Mouse (Mus musculus): ENCODE measurements at regions not wholly inside any gene's neighbourhood (a gene's known extent, or its start where the extent isn't known, plus 50 kb on each side); places are given as distances from the start of the nearest gene placed in this dataset.
A peak's percentile ranks its signal among the peaks of the same experiment; 100 is the strongest.

GRCm38 (mm10) chr3:101166580-101166979 is 56.5 kb upstream of the Ptgfrn start:
- 90% methylated on average over 7 of the region's 7 CpGs for WGBS
- DNase-seq (ENCODE audit: low spot score) (no peak), ATAC-seq (replicated peaks; ENCODE audit: insufficient number of reproducible peaks, low FRiP score, low TSS enrichment, low read depth) (no peak)
- Histone ChIP-seq H3K27ac (replicated peaks; ENCODE audit: low read depth, low read length) (no peak overlapping the region), H3K9ac (replicated peaks; ENCODE audit: low read length) (no peak overlapping the region), H3K4me2 (ENCODE audit: low read depth, low read length) (no peak overlapping the region), H3K27me3 (ENCODE audit: control insufficient read depth, insufficient read depth, low read length) (no peaks in the 10 kb centered on the region), H3K9me3 (replicated peaks; ENCODE audit: control insufficient read depth, low read length) (no peaks in the 10 kb centered on the region), H3K4me1 (ENCODE audit: control insufficient read depth, insufficient read depth, low read length) (peaks cover 7% of the 10 kb centered on the region), H3K4me3 (ENCODE audit: low read depth, low read length) (no peak overlapping the region), H3K36me3 (replicated peaks; ENCODE audit: control insufficient read depth, insufficient read depth, low read depth, low read length) (no peaks in the 10 kb centered on the region)

DNA sequence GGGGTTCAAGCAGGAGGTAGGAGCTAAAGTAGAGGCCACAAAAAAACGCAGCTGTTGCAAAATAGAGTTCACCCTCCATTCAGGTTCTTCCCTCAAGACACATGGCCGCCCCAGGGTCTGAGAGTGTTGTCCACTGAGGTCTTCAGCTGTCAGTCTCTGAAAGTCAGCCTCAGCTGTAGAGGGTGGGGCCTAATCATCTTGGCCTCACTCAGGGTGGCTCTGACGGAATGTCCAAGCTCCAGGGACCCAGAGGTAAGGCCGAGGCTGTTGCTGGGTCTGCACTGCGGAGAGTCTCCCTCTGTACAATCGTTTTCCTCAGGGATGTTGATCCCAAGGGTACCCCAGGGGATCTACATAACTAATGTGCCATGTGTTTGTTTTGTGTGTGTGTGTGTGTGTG is 55.2 kb upstream of the Ptgfrn start:
- H3K4me3 ChIP-seq (ENCODE audit: low read depth, low read length): no peak overlapping the region
- no peaks in the 10 kb centered on the region for H3K36me3 ChIP-seq (replicated peaks; ENCODE audit: control insufficient read depth, insufficient read depth, low read depth, low read length)
- H3K9ac ChIP-seq (replicated peaks; ENCODE audit: low read length): no peak overlapping the region
- H3K9me3 ChIP-seq (replicated peaks; ENCODE audit: control insufficient read depth, low read length): no peaks in the 10 kb centered on the region
- ATAC-seq (replicated peaks; ENCODE audit: insufficient number of reproducible peaks, low FRiP score, low TSS enrichment, low read depth) (no peak), DNase-seq (ENCODE audit: low spot score) (no peak)
- peaks cover 7% of the 10 kb centered on the region for H3K4me1 ChIP-seq (ENCODE audit: control insufficient read depth, insufficient read depth, low read length)
- no peak overlapping the region for H3K27ac ChIP-seq (replicated peaks; ENCODE audit: low read depth, low read length)
- WGBS: 49% methylated on average over 6 of the region's 6 CpGs
- no peaks in the 10 kb centered on the region for H3K27me3 ChIP-seq (ENCODE audit: control insufficient read depth, insufficient read depth, low read length)
- no peak overlapping the region for H3K4me2 ChIP-seq (ENCODE audit: low read depth, low read length)

GRCm38 (mm10) chr3:101164771-101165170 is 54.7 kb upstream of the Ptgfrn start:
- DNase-seq (ENCODE audit: low spot score): no peak
- ATAC-seq (replicated peaks; ENCODE audit: insufficient number of reproducible peaks, low FRiP score, low TSS enrichment, low read depth): no peak
- Histone ChIP-seq H3K36me3 (replicated peaks; ENCODE audit: control insufficient read depth, insufficient read depth, low read depth, low read length) (no peaks in the 10 kb centered on the region), H3K27me3 (ENCODE audit: control insufficient read depth, insufficient read depth, low read length) (no peaks in the 10 kb centered on the region), H3K9ac (replicated peaks; ENCODE audit: low read length) (no peak overlapping the region), H3K4me1 (ENCODE audit: control insufficient read depth, insufficient read depth, low read length) (peaks cover 7% of the 10 kb centered on the region), H3K27ac (replicated peaks; ENCODE audit: low read depth, low read length) (no peak overlapping the region), H3K4me2 (ENCODE audit: low read depth, low read length) (no peak overlapping the region), H3K4me3 (ENCODE audit: low read depth, low read length) (no peak overlapping the region), H3K9me3 (replicated peaks; ENCODE audit: control insufficient read depth, low read length) (no peaks in the 10 kb centered on the region)
- 88% methylated on average over 5 of the region's 5 CpGs for WGBS

GRCm38 (mm10) chr3:101163991-101164434 is 53.9 kb upstream of the Ptgfrn start:
- H3K9ac ChIP-seq (replicated peaks; ENCODE audit: low read length): no peak overlapping the region
- ATAC-seq (replicated peaks; ENCODE audit: insufficient number of reproducible peaks, low FRiP score, low TSS enrichment, low read depth): no peak
- H3K4me3 ChIP-seq (ENCODE audit: low read depth, low read length): no peak overlapping the region
- H3K4me2 ChIP-seq (ENCODE audit: low read depth, low read length): no peak overlapping the region
- H3K27ac ChIP-seq (replicated peaks; ENCODE audit: low read depth, low read length): no peak overlapping the region
- H3K4me1 ChIP-seq (ENCODE audit: control insufficient read depth, insufficient read depth, low read length): peaks cover 7% of the 10 kb centered on the region
- H3K36me3 ChIP-seq (replicated peaks; ENCODE audit: control insufficient read depth, insufficient read depth, low read depth, low read length): no peaks in the 10 kb centered on the region
- no peaks in the 10 kb centered on the region for H3K27me3 ChIP-seq (ENCODE audit: control insufficient read depth, insufficient read depth, low read length)
- no peak for DNase-seq (ENCODE audit: low spot score)
- 77% methylated on average over 4 of the region's 4 CpGs for WGBS
- no peaks in the 10 kb centered on the region for H3K9me3 ChIP-seq (replicated peaks; ENCODE audit: control insufficient read depth, low read length)

GRCm38 (mm10) chr3:101163160-101163990 is 53.3 kb upstream of the Ptgfrn start:
- Histone ChIP-seq H3K4me1 (ENCODE audit: control insufficient read depth, insufficient read depth, low read length) (peaks cover 7% of the 10 kb centered on the region), H3K4me2 (ENCODE audit: low read depth, low read length) (no peak overlapping the region)
- 24% methylated on average over 16 of the region's 16 CpGs for WGBS

DNA sequence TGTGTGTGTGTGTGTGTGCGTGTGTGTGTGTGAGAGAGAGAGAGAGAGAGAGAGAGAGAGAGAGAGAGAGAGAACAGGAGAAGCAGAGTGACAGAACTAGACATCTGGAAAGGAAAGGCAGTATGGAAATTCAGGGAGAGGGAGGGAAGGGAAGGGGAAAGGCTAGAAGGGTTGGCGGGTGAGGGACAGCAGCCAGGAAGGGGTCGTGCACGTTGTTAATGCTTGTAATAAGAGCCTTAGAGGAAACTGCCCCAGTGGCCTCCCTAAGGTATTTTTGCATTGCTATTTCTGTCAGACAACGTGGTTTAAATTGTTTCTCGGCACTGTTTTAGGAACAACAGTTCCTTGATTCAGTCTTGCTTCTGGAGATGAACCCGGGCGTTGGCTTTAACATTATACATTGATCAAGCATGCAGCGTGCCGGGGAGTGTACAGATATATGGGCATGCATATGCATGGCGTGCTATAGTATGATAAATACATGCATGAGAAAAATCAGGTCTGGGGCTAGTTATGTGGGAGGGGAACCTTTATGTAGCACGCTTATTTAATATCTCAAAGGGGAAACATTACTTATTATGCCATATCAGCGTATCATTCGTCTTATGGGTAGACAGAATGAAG is 52.6 kb upstream of the Ptgfrn start:
- peaks cover 7% of the 10 kb centered on the region for H3K4me1 ChIP-seq (ENCODE audit: control insufficient read depth, insufficient read depth, low read length)
- peak; percentile 77 for DNase-seq (ENCODE audit: low spot score)
- 0 out of 2 replicates have a peak, but pooled peaks have one; percentile 18 for ATAC-seq (replicated peaks; ENCODE audit: insufficient number of reproducible peaks, low FRiP score, low TSS enrichment, low read depth)

More at GRCm38 (mm10) chr3:101163160-101163990, 53.3 kb upstream of the Ptgfrn start:
- Histone ChIP-seq H3K9ac (replicated peaks; ENCODE audit: low read length) (no peak overlapping the region), H3K27me3 (ENCODE audit: control insufficient read depth, insufficient read depth, low read length) (no peaks in the 10 kb centered on the region), H3K4me3 (ENCODE audit: low read depth, low read length) (no peak overlapping the region), H3K36me3 (replicated peaks; ENCODE audit: control insufficient read depth, insufficient read depth, low read depth, low read length) (no peaks in the 10 kb centered on the region), H3K9me3 (replicated peaks; ENCODE audit: control insufficient read depth, low read length) (no peaks in the 10 kb centered on the region; the same call in 1 of the 2 replicates), H3K27ac (replicated peaks; ENCODE audit: low read depth, low read length) (0 out of 2 replicates have a peak overlapping the region, but pooled peaks have one; percentile 32)
- ATAC-seq (replicated peaks; ENCODE audit: insufficient number of reproducible peaks, low FRiP score, low TSS enrichment, low read depth) (no peak), DNase-seq (ENCODE audit: low spot score) (no peak)

GRCm38 (mm10) chr3:101161941-101162531 is 52.0 kb upstream of the Ptgfrn start:
- H3K36me3 ChIP-seq (replicated peaks; ENCODE audit: control insufficient read depth, insufficient read depth, low read depth, low read length): no peaks in the 10 kb centered on the region
- 20% methylated on average over 14 of the region's 14 CpGs for WGBS
- no peak overlapping the region for H3K4me3 ChIP-seq (ENCODE audit: low read depth, low read length)
- H3K27me3 ChIP-seq (ENCODE audit: control insufficient read depth, insufficient read depth, low read length): no peaks in the 10 kb centered on the region
- H3K4me2 ChIP-seq (ENCODE audit: low read depth, low read length): peak overlapping the region; percentile 20; the same call in 1 of the 2 replicates
- peak overlapping the region; percentile 85 for H3K27ac ChIP-seq (replicated peaks; ENCODE audit: low read depth, low read length)
- H3K9ac ChIP-seq (replicated peaks; ENCODE audit: low read length): peak overlapping the region; percentile 41
- H3K9me3 ChIP-seq (replicated peaks; ENCODE audit: control insufficient read depth, low read length): no peaks in the 10 kb centered on the region; the same call in 1 of the 2 replicates
- peaks cover 7% of the 10 kb centered on the region for H3K4me1 ChIP-seq (ENCODE audit: control insufficient read depth, insufficient read depth, low read length)
- peak; percentile 47 for DNase-seq (ENCODE audit: low spot score)
- ATAC-seq (replicated peaks; ENCODE audit: insufficient number of reproducible peaks, low FRiP score, low TSS enrichment, low read depth): peak; percentile 78

More for the DNA sequence above, 52.6 kb upstream of the Ptgfrn start:
- no peak overlapping the region for H3K4me2 ChIP-seq (ENCODE audit: low read depth, low read length)
- 27% methylated on average over 14 of the region's 14 CpGs for WGBS
- H3K27me3 ChIP-seq (ENCODE audit: control insufficient read depth, insufficient read depth, low read length): no peaks in the 10 kb centered on the region
- no peak overlapping the region for H3K9ac ChIP-seq (replicated peaks; ENCODE audit: low read length)
- H3K36me3 ChIP-seq (replicated peaks; ENCODE audit: control insufficient read depth, insufficient read depth, low read depth, low read length): no peaks in the 10 kb centered on the region
- H3K4me3 ChIP-seq (ENCODE audit: low read depth, low read length): no peak overlapping the region
- no peaks in the 10 kb centered on the region; the same call in 1 of the 2 replicates for H3K9me3 ChIP-seq (replicated peaks; ENCODE audit: control insufficient read depth, low read length)
- peak overlapping the region; percentile 85 for H3K27ac ChIP-seq (replicated peaks; ENCODE audit: low read depth, low read length)

Measured in embryonic facial prominence, embryonic 11.5 days (tissue).